Mouse (Mus musculus) adrenal gland, adult 2 months (tissue): ENCODE results near the gene Atg2a. TPM values are rescaled to one million over a fixed set of nuclear protein-coding genes. Genes with fewer than 3 reads are reported as not detected.

ENCODE experiments used
- DNase-seq: peaks from one replicate; pipeline ENCODE4 v3.0.0; 2021
- polyA plus RNA-seq: library from polyadenylated mRNA; depleted of rRNA; stranded (reverse); fragments of >200 nt; gene quantifications from 2 replicates; pipeline ENCODE4 v1.2.3, GENCODE M21; 2012
- total RNA-seq, 2 experiments: library from RNA; stranded (reverse); gene quantifications; 2 replicates each; pipeline ENCODE4 v1.2.3; 2021

The Atg2a gene
- total and polyA plus RNA-seq, 3 experiments: 31.0 to 105 (median 36.0) TPM

DNA sequence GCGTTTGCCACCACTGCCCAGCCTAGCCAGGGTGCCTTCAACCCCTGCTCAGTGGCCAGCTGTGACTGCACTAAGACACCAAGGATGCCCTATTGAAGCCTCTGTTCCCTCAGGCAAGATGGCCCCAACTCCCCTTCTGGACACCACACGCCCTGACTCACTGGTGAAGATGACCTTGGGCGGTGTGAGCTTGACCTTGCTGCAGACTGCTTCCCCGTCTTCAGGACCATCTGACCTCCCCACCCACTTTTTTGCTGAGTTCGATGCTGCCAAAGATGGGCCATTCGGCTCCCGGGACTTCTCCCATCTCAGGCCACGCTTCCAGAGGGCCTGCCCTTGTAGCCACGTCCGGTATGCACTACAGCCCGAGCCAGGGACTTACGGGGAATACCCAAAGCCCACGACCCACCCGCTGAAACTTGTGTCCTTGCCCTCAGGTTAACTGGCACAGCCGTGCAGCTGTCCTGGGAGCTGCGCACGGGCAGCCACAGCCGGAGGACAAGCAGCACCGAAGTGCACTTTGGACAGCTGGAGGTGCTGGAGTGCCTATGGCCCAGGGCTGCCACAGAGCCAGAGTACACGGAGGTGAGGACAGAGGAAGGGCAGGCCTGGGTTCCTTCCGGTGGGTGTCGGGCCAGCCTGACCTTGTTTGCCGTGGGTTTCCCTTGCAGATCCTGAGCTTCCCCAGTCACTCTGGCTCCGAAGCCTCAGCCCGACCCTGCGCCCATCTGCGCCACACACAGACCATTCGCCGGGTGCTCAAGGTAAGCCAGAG lies 6.2 kb downstream of the Atg2a start:
- DNase-seq: peak; percentile 66

DNA sequence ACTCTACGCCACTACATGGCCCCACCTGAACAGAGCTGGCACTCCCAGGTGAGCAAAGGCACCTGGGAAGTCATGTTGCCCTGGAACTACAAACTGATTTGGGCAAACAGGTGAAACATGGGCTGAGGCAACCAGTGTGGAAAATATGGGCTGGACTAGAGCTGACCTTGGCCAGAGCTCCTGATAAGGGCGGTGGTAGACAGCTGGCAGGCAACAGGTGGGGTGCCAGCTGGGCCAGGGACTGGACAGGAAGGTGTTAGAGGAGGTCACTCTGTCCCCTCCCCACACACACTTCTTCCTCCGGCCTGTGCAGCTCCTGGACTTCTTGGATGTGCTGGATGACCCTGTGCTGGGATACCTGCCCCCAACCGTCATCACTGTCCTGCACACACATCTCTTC lies 11.6 kb downstream of the Atg2a start:
- DNase-seq: no peak

DNA sequence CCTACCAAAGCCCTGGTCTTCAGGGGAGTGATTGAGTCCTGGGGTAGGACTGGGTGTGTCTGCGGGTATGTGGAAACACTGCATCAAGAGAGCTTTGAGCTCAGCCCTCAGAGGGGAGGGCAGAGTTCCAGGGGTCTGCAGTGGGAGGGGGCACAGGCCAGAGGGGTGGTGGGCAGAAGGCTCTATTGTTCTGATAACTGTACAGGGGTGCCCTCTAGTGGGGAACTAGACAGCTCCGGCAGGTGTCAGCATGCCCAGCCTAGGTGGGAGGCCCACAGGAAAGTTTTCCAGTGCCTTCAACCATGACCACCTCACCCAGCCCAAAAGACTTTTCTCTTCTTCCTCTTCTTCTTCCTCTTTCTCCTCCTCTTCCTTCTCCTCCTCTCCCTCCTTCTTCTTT lies 19.0 kb downstream of the Atg2a start:
- DNase-seq: no peak

DNA sequence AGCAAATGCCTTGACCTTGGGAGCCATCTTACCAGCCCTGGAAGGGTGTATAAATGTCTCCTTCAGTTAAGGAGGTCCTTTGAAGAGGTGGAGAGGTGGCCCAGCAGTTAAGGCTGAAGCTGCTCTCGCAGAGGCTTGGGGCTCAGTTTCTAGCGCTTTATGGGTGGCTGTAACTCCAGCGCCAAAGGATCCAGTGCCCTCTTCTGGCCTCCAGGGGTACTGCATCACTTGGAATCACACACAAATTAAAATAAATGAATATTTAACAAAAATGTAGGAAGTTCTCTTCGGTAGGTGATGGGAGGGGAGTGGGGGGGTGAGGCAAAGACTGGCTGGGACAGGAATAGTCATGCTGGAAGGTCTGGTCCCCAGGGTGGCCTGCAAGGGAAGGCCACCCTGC lies 19.5 kb downstream of the Atg2a start:
- no peak for DNase-seq

DNA sequence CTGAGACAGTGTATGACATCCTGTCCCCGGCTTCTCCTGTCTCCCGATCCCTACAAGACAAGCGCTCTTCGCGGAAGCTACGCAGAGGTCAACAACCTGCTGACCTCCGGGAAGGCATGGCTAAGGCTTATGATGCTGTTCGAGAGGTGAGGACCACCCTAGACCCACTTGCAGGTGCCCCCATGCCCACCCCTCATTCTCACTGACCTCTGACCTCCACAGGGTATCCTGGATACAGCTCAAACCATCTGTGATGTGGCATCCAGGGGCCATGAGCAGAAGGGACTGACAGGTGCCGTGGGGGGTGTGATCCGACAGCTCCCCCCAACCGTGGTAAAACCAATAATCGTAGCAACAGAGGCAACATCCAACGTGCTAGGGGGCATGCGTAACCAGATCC lies 19.9 kb downstream of the Atg2a start:
- no peak for DNase-seq

DNA sequence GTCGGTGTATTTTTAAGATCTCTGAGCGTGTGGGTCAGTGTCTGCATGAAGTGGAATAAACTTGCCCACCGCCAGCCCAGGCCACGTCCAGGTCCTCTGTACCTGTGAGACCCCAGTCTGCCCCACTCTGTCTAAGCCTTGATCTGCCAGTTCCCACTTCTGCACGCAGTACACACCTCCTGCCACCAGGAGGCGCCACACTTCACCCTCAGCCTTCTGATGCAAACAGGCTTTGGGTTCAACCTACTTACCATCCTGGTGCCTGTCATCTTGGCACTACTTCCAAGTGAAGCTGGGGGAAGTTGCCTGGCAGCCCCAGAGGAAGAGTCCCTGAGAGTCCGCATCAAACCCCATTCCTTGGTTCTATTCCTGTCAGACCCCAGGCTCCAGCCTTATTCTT lies 20.8 kb downstream of the Atg2a start:
- DNase-seq: peak; percentile 67

DNA sequence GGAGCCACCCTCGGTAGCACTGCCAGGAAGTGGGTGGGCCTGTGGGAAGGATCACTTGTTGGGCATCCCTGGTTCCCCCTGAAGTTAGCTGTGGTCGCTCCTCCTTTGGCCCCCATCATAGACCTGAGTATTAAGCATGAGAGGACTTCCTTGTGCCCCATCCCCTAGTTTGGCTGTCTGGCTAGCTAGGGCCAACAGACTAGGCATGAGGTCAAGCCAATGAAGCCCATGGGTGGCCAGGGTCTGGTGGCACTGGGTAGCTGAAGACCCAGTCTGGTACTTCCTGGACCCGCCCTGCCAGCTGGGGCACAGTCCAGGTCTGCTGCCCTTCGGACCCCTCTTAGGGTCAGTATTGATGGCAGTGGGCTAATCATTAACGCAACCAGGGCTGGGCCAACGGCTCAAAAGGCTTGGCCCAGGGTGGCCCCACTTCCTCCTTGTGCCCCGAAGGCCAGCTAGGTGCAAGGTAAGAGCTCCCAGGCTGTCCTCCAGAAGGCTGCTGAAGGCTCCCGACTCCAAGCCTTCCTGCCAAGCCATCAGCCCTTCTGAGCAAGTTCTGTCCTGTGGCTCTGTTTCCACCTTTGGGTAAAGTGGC lies 21.5 kb downstream of the Atg2a start:
- DNase-seq: peak; percentile 38

DNA sequence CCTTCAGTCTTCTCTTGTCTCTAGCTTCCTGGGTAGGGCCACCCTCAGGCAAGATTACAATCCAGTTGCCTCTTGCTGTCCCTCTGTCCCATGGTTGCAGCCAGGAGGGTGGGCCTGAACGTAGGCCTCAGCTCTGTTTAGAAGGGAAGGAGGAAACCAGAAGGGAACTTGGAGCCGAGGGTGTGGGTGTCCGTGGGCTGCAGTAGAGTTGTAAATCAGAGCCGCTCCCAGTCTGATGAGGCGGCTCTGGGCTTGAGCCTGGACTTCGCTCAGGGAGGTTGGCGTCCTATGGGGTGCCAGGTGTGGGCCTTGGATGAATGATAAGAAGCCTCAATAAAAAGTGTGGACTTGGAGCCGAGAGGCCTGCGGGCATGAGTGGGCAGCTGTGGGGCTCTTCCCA lies 22.7 kb downstream of the Atg2a start:
- no peak for DNase-seq

DNA sequence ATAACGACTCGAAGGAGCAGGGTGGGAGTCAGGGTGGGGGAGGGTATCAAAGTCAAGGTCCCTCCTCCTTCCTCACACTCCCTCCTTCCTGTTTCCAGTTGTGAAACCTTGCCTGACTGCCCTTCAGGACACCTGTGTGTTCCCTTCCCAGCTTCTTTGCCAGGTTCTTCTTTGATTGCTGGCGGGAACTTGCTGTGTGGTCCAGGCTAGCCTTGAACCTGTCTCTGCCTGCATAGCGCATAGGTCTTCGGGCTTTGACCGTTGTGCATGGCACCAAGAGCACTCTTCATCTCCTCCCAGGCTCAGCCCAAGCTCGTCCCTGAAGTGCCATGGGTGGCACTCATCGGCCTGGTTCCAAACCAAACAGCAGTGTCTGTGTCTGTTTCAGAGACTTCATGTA lies 23.5 kb downstream of the Atg2a start:
- no peak for DNase-seq

DNA sequence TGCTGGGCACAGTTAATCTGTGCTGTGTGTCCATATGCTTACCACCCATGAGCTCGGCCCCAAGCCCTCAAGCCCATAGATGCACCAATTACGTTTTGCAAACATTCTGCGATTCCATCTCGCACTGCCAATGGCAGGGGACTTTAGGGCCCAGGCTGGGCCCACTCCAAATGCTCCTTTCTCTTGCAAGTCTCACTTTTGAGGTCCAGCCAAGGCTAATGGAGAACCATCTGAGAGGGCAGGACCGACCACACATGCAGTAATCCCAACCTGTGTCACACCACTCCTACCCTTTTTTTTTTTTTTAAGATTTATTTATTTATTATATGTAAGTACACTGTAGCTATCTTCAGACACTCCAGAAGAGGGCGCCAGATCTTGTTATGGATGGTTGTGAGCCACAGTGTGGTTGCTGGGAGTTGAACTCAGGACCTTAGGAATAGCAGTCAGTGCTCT lies 24.3 kb downstream of the Atg2a start:
- DNase-seq: no peak

DNA sequence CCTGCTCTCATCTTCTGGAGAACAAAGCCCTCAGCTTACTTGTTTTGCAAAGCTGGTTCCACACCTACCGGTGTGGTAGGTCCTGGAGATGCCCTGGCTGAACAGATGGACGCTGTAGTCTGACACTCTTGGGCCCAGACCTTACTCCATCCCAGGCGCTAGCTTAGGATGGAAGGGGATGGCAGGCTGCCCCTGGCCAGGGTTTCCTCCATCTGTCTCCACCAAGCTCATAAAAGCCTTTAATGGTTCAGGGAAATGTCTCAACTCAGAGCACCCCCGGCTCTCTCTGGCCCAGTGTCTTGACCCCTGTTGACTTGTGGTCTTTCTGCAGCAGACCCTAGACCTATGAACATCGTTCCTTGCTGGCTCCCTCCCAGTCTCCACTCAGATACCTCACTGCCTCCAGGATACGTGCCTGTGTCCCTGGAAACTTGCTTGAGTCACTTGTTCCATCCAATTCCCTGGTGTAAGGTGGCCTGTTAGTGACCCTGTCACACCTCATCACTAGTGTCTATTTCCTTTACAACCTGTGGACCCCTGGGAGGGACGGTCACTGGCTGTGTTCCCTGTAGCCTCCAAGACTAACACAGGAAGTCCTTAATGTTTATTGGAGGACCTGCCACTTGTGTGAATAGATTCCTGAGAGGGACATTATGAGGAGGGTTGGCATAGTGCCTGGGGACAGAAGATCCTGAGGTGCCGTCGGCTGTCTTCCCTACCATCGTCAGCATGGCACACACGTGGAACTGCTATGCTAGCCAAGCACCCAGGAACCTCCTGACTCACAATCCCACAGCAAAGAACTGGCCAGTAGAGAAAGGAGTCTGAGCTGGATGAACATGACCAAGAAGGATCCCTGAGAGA lies 26.1 kb downstream of the Atg2a start:
- DNase-seq: no peak

DNA sequence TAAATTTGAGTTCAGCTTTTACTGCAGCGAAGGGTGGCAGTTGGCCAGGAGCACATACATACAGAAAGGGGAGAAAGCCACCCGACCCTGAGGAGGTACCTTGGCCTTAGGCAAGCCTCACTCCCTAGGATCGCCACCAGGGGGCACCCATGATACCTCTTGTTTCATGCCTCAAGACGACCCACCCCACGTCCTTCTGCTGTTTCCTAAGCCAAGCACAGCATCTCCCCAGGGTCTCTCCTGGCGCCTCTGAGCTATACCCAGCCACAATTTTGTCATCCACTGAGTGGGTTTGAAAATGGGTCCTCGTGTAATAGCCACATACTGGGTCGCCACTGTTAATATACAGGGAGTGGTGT lies 26.7 kb downstream of the Atg2a start:
- DNase-seq: peak; percentile 87

DNA sequence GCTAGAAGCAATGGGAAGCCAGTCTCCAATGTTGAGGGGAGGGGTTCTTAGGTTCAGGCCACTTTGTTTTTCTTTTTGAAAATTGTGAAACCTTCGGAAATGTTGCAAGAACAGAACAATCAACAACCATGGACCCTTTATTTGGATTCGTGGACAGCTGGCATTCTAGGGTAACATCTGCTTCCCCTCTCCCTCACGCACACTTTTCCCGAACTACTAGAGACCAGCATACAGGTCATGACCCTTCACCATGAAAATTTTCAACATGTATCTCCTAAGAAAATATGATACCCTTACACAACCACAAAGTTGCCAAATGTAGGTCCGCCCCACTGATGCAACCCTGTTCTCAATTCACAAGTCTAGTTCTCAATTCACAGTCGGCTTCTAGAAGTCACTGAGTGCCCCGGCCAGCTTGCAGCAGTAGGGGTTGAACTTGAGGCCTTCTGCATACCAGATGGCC lies 27.2 kb downstream of the Atg2a start:
- peak; percentile 45 for DNase-seq

DNA sequence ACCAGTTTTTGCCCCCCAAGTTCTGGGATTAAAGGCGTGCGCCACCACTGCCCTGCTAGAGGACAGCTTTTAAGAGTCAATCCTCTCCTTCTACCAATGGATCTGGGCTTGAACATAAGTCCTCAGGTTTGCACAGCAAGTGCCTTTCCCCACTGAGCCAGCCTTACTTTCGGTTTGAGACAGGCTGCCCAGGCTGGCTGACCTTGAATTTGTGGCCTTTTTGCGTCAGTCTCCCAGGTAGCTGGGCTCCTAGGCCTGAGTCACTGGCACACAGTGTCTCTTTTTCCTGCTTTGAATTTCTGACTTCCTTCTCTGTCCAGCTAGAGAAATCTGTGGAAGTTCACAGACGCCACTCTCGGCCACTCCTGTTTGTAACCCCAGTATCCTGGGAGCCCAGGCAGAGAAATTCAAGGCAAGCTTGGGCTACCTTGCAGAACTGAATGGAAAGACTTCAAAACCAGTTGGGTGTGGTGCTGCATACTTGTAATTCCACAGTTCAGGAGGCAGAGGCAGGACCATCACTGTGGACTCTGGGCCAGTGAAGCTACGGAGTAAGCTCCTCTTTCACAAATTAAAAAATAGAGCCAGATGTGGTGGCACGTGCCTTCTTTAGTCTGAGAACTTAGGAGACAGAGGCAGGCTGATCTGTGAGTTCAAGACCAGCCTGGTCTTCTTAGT lies 28.5 kb downstream of the Atg2a start:
- peak; percentile 86 for DNase-seq

DNA sequence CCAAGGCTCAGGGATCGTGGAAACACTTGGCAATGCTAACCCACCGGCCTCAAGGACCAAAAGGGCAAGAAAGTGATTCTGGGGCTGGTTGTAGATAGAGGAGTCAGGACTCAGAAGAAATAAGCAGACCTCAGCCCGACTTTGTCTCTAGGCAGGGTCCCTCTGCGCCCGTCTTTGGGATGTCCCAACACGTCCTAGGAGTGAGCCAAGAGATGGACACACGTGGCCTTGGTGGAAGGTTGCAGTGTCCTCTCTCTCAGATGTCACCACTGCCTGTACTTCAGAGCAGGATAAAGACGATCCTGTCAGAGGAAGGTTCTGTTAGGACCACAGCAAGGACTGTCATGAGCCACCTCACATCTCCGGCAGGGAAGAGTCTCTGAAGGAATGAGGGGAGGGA lies 29.2 kb downstream of the Atg2a start:
- DNase-seq: peak; percentile 75

DNA sequence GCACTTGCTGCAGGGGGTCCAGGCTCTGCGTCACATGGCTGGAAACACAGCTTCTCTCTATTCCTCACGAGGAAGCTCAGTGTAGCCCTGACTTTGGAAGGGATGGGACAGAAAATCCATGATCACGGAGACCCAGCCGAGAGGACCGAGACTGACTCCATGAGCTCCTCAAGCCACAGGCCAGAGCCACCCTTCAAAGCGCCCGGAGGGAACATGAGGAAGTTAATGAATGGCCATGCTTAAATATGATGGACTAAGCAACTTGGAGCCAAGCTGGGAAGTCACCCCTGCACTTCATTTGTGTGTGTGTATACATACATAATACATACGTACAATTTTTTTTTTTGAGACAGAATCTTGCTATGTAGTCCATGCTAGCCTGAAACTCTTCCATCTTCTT lies 29.7 kb downstream of the Atg2a start:
- no peak for DNase-seq

DNA sequence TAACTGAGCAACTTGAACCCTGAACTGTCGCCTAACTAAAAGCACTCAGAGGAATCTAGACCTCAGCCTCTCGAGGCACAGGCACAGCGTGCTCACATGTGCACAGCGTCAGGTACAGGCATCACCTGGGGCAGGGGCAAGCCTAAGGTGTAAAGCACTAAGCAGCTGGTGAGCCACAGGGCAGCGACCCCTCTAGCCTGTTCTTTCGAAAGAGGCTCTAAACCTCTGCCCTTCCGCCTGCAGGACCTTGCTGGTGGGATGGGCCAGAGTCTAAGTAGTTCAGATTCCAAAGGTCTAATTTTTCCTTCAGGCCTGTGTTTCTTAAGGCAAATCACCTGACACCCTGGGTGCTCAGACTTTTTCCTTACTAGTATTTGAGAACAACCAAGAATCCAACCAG lies 30.6 kb downstream of the Atg2a start:
- DNase-seq: no peak

DNA sequence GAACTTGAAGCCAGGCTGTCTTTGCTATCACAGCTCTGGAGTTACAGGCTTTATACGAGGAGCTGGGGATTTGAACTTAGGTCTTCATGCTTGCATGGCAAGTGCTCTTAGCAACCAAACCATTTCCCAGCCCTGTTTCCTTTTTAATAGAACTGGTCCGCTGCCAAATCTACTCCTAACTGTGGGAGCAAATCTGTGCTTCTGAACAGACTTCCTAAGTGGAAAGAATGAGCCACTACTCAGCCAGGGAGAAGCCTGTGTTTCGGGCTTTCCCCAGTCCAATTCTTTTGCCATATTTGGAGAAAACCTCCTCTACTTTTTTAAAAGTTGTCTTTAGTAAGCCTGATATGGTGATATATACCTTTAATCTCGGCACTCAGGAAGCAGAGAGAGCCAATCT lies 31.3 kb downstream of the Atg2a start:
- DNase-seq: no peak

DNA sequence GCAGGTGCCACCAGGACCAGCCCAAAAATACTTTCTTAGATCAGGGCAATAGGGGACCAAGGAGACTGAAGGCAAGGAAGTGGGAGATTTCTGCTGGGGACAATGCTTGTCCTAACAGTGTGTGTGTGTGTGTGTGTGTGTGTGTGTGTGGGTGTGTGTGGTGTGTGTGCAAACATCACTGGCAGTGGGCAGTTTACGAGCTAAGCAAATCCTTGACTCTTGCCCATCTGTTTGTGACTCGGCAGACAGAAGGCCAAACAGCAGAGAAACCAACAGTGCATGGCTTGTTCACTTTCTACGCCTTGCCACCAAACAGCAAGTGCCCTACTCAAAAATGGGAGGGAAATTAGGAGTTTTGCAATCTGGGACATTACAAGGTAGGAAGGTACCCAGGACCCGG lies 32.1 kb downstream of the Atg2a start:
- no peak for DNase-seq

DNA sequence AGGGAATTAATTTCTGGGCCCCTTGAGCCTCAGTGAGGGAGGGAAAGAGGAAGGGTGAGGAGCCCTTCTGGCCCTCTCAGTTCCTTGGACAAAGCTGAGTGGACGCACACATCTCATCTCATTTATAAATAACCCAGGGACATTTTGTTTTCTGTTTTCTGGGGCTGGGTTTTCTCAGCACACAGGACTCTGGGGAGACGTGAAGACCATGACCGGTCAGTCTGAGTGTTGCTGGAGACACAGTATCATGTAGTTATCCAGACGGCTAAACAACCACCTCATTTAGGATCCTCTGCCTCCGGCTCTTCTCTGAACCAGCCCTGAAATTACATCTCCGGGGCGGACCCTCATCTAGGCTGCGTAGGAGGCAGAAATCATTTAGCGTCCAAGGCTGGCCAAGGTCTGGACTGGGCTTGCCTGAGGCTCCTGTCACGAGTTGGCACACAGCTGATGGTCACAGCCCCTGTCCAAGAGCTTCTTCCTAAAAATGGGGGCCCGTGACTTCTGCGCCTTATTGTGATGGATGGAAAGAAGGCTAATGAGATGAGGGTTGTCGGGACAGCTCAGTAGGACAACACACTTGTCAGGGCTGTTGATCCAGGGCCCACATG lies 32.6 kb downstream of the Atg2a start:
- DNase-seq: no peak

DNA sequence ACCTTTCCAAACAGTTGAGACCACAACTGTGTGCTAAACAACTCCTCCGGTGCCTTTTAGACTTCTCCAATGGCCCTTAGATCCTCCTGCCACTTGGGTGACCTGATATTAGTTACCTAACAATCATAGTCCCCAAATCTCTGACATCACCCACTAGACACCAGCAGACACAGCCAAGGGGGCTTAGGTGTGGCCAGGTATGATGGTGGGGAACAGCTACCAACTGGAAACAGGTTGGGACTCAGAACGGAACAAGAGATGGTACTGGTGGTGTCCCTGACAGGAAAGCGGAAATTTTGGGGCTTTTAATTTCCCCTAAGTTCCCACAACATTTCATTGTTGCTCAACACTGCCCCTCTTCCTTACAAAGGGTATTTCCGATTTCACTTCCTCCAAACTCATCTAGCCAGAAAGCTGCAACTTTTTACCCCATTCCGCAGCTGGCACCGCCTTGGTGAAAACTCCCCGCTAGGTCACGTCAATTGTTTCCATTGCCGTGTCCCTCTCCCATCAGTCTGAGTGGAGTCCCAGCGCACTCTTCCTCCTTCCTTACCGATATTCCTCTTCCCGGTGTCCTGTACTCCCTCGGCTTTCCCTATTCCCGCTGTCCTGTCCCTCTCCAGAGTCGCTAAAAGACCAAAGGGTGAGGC lies 34.4 kb downstream of the Atg2a start:
- DNase-seq: no peak
